23 mouse cellular contexts compared by ENCODE assay signal in the genomic region with DNA sequence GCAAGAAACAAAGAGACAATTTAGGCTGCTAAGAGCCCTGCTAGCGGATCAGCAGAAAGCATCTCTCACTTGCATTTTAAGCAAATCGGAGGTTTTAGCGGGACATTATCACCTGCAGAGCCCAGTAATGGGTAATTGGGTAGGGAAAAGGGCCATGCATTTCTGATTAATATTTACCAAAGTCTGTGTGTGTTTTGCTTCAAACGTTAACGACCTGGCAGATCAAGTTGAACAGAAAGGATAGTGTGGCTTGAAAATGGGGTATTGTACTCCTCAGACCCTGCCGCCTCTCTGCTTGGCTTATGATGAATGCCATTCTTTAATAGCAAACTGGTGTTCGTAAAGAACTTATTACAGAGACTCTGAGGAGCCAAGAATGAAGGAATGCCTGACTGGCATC.
DNase-seq lines count a peak whose midpoint lies in the region; ATAC-seq and TF ChIP-seq lines count a peak whose summit lies in the region.
"Had no signal": no experiment of that assay in that cellular context is flagged by ENCODE, and none has a peak within 500 bp of the region (broad histone marks: within the 10 kb centered on the region; RNA-seq: fewer than 3 reads in every experiment).

No protein-coding gene starts in this region.

- H3K9me3 ChIP-seq in hindbrain, embryonic 13.5 days: no peaks in the 10 kb centered on the region
- H3K9me3 ChIP-seq in hindbrain, postnatal 0 days (ENCODE audit: low read length): no peaks in the 10 kb centered on the region
- H3K9me3 ChIP-seq in kidney, embryonic 15.5 days (replicated peaks): no peaks in the 10 kb centered on the region
- no peaks in the 10 kb centered on the region for H3K9me3 ChIP-seq in limb, embryonic 15.5 days
- H3K9me3 ChIP-seq: heart, embryonic 12.5 days; liver, embryonic 15.5 days; neural tube, embryonic 12.5 days had no signal

- no peaks in the 10 kb centered on the region for H3K79me2 ChIP-seq in heart, adult 2 months (replicated peaks; ENCODE audit: control insufficient read depth, insufficient read depth, low read length)

- no peak for ATAC-seq in hindbrain, embryonic 13.5 days (ENCODE audit: low FRiP score)
- no peak for ATAC-seq in hindbrain, postnatal 0 days
- no peak; the same call in 1 of the 2 replicates for ATAC-seq in kidney, embryonic 15.5 days (replicated peaks; ENCODE audit: low FRiP score)
- ATAC-seq in limb, embryonic 15.5 days (ENCODE audit: insufficient number of reproducible peaks, low FRiP score, low TSS enrichment, low read depth): no peak

- no peak overlapping the region for H3K9ac ChIP-seq in hindbrain, embryonic 13.5 days
- H3K9ac ChIP-seq in hindbrain, postnatal 0 days (replicated peaks; ENCODE audit: low read length): no peak overlapping the region
- H3K9ac ChIP-seq in kidney, embryonic 15.5 days: no peak overlapping the region
- H3K9ac ChIP-seq in limb, embryonic 15.5 days: no peak overlapping the region
- no peak overlapping the region for H3K9ac ChIP-seq in heart, adult 2 months (ENCODE audit: low read depth, low read length)
- H3K9ac ChIP-seq: heart, embryonic 12.5 days; liver, embryonic 15.5 days; midbrain, embryonic 12.5 days; neural tube, embryonic 12.5 days had no signal

- intact Hi-C loops in heart, adult 2 months (cut with DNase I): no loop called here

- WGBS in hindbrain, embryonic 13.5 days: 59% methylated on average over 7 of the region's 7 CpGs
- WGBS in hindbrain, postnatal 0 days: 45% methylated on average over 7 of the region's 7 CpGs
- WGBS in kidney, embryonic 15.5 days: 58% methylated on average over 7 of the region's 7 CpGs
- 42% methylated on average over 7 of the region's 7 CpGs for WGBS in limb, embryonic 15.5 days
- WGBS in heart, adult 2 months: 86% methylated on average over 7 of the region's 7 CpGs

- no peak for TF ChIP-seq POLR2A in brain, embryonic 14.5 days (IDR thresholded peaks at IDR 0.05; ENCODE audit: borderline replicate concordance, extremely low read depth, insufficient read depth, insufficient read length, poor library complexity, severe bottlenecking)
- TF ChIP-seq POLR2A in heart, adult 2 months (IDR thresholded peaks at IDR 0.05; ENCODE audit: insufficient read depth, low read depth, low read length): no peak

- no peak for TF ChIP-seq CTCF in hindbrain, postnatal 0 days (IDR thresholded peaks at IDR 0.05; ENCODE audit: low read depth)
- no peak for TF ChIP-seq CTCF in brain, embryonic 14.5 days (IDR thresholded peaks at IDR 0.05; ENCODE audit: borderline replicate concordance, extremely low read depth, insufficient read depth, insufficient read length)
- no peak for TF ChIP-seq CTCF in heart, adult 2 months (IDR thresholded peaks at IDR 0.05)

- peak overlapping the region; percentile 55; the same call in 1 of the 2 replicates for H3K27ac ChIP-seq in hindbrain, embryonic 13.5 days
- no peak overlapping the region for H3K27ac ChIP-seq in hindbrain, postnatal 0 days
- peak overlapping the region; percentile 71 for H3K27ac ChIP-seq in kidney, embryonic 15.5 days
- H3K27ac ChIP-seq in limb, embryonic 15.5 days: 0 out of 2 replicates have a peak overlapping the region, but pooled peaks have one; percentile 4
- no peak overlapping the region for H3K27ac ChIP-seq in heart, adult 2 months
- H3K27ac ChIP-seq: gastrocnemius, adult 2 months; layer of hippocampus, adult 2 months; liver, embryonic 15.5 days; midbrain, embryonic 12.5 days; neural tube, embryonic 12.5 days had no signal

- no peak for TF ChIP-seq EP300 in heart, adult 2 months (IDR thresholded peaks at IDR 0.05; ENCODE audit: insufficient read depth, low read depth, low read length)

- no peak overlapping the region for H3K4me3 ChIP-seq in hindbrain, embryonic 13.5 days
- H3K4me3 ChIP-seq in hindbrain, postnatal 0 days (ENCODE audit: low read length): no peak overlapping the region
- no peak overlapping the region for H3K4me3 ChIP-seq in kidney, embryonic 15.5 days (replicated peaks)
- no peak overlapping the region for H3K4me3 ChIP-seq in limb, embryonic 15.5 days
- H3K4me3 ChIP-seq in heart, adult 2 months: no peak overlapping the region
- H3K4me3 ChIP-seq: gastrocnemius, adult 2 months; heart, embryonic 12.5 days; layer of hippocampus, adult 2 months; liver, embryonic 15.5 days; midbrain, embryonic 12.5 days; neural tube, embryonic 12.5 days had no signal

- no peaks in the 10 kb centered on the region for H3K27me3 ChIP-seq in hindbrain, embryonic 13.5 days
- H3K27me3 ChIP-seq in hindbrain, postnatal 0 days (ENCODE audit: insufficient read depth, low read length): no peaks in the 10 kb centered on the region
- no peaks in the 10 kb centered on the region for H3K27me3 ChIP-seq in kidney, embryonic 15.5 days
- H3K27me3 ChIP-seq in limb, embryonic 15.5 days: no peaks in the 10 kb centered on the region
- H3K27me3 ChIP-seq in heart, adult 2 months (ENCODE audit: control insufficient read depth, insufficient read depth, low read length): no peaks in the 10 kb centered on the region
- H3K27me3 ChIP-seq: CH12.LX; heart, embryonic 12.5 days; liver, embryonic 15.5 days; midbrain, embryonic 12.5 days; neural tube, embryonic 12.5 days had no signal

- no peak for DNase-seq in hindbrain, postnatal 0 days (ENCODE audit: low spot score)
- DNase-seq in kidney, postnatal 4 days: no peak
- DNase-seq in brain, embryonic 14.5 days (ENCODE audit: low read depth): peak; percentile 53
- no peak for DNase-seq in heart, adult 2 months
- DNase-seq: adrenal gland, postnatal 25 days; cerebellum, adult 2 months; cerebellum, postnatal 36 days; gastrocnemius, adult 2 months; heart, postnatal 14 days; layer of hippocampus, postnatal 36 days; lung, postnatal 10 days; right cerebral cortex, postnatal 14 days; spleen, adult 18-20 months; thymus, postnatal 36 days had no signal

- H3K4me2 ChIP-seq in hindbrain, embryonic 13.5 days: no peak overlapping the region
- no peak overlapping the region for H3K4me2 ChIP-seq in hindbrain, postnatal 0 days (ENCODE audit: low read depth, low read length)
- H3K4me2 ChIP-seq in kidney, embryonic 15.5 days: peak overlapping the region; percentile 16
- no peak overlapping the region for H3K4me2 ChIP-seq in limb, embryonic 15.5 days
- H3K4me2 ChIP-seq: heart, embryonic 12.5 days; liver, embryonic 15.5 days; midbrain, embryonic 12.5 days; neural tube, embryonic 12.5 days had no signal

- H3K4me1 ChIP-seq in hindbrain, embryonic 13.5 days (replicated peaks): peaks cover 31% of the 10 kb centered on the region
- H3K4me1 ChIP-seq in hindbrain, postnatal 0 days (ENCODE audit: insufficient read depth, low read length): no peaks in the 10 kb centered on the region; the same call in 1 of the 2 replicates
- H3K4me1 ChIP-seq in kidney, embryonic 15.5 days: peaks cover 66% of the 10 kb centered on the region
- peaks cover 34% of the 10 kb centered on the region for H3K4me1 ChIP-seq in limb, embryonic 15.5 days
- H3K4me1 ChIP-seq in heart, adult 2 months (ENCODE audit: control insufficient read depth, insufficient read depth, low read length): peaks cover 13% of the 10 kb centered on the region
- H3K4me1 ChIP-seq: midbrain, embryonic 12.5 days had no signal

- no peaks in the 10 kb centered on the region for H3K36me3 ChIP-seq in hindbrain, embryonic 13.5 days
- no peaks in the 10 kb centered on the region for H3K36me3 ChIP-seq in hindbrain, postnatal 0 days (ENCODE audit: insufficient read depth, low read length)
- no peaks in the 10 kb centered on the region for H3K36me3 ChIP-seq in kidney, embryonic 15.5 days
- H3K36me3 ChIP-seq in limb, embryonic 15.5 days: no peaks in the 10 kb centered on the region
- no peaks in the 10 kb centered on the region; the same call in 1 of the 2 replicates for H3K36me3 ChIP-seq in heart, adult 2 months (ENCODE audit: control insufficient read depth, insufficient read depth, low read length)
- H3K36me3 ChIP-seq: heart, embryonic 12.5 days; liver, embryonic 15.5 days; midbrain, embryonic 12.5 days; neural tube, embryonic 12.5 days had no signal

Comparison
In these comparisons a context has a peak if more than half of its experiments do, and no peak if none do; other contexts are left out.
1. H3K27ac ChIP-seq: peak in hindbrain, embryonic 13.5 days (single experiment), kidney, embryonic 15.5 days (single experiment) and limb, embryonic 15.5 days (single experiment); none in hindbrain, postnatal 0 days (single experiment) and heart, adult 2 months (single experiment).